Mouse (Mus musculus): ENCODE measurements at regions not wholly inside any gene's neighbourhood (a gene's known extent, or its start where the extent isn't known, plus 50 kb on each side); places are given as distances from the start of the nearest gene placed in this dataset.

- TF ChIP-seq CTCF (IDR thresholded peaks at IDR 0.05; ENCODE audit: low read depth) (no peak), EP300 (optimal IDR thresholded peaks at IDR 0.05) (no peak)
Measured at GRCm38 (mm10) chr16:24234795-24235194, 158.5 kb upstream of the Lpp start.

Measured in stomach, postnatal 0 days (tissue).